Mouse (Mus musculus) B cell, adult 2 months (primary cell): ENCODE data around the gene Vmn1r196.
"Not testable (repeated sequence)": the region's sequence is repeated elsewhere in the genome, so short reads cannot be mapped to it uniquely, and the experiment has no call there.

Experiments
- DNase-seq, 2 experiments: peaks; one replicate each; pipeline ENCODE4 v3.0.0; 2022

The Vmn1r196 gene

DNA sequence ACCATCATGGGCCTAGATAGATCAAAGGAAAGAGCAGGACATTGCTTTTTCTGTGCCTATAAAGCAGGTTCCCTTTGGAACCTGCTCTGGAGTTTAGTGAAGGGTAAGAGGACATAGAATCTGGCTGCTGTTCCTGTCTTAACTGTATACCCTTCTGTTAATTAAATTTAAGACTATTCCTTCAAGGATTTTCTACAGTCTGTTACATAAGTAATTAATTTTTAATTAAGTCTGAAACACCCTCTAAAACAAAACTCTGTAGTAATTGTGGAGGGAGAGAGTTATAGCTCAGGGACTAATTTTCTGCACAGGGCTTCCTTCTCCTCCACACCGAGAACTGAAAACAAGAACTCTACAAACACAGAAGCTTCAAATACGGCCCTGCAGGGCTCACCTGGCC is at the start of gene Vmn1r196:
TSS of gene Vmn1r196 (plus strand) at position 301 of the 400 bp plus-strand sequence.
- no peak for DNase-seq

DNA sequence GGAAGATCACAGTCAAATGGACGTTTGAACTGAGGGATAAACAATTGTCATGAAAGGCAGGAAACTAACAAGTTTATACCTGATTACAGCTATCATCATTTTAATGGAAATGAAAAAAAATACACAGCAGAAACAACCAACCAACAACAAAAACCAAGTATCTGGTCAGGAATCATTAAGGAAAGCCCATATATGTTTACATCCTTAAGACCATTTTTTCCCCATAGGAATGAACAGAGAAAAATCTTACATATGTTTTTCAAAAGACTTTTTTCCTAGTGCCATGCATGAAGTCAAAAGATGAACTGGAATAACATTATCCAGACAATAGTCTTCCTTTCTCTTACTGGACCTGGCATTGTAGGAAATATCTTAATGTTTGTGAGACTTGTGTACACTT is 45.8 kb upstream of the Vmn1r196 start, which contains the start of gene Vmn1r194:
TSS of gene Vmn1r194 (plus strand) at position 301 of the 400 bp plus-strand sequence.
- no peak for DNase-seq

DNA sequence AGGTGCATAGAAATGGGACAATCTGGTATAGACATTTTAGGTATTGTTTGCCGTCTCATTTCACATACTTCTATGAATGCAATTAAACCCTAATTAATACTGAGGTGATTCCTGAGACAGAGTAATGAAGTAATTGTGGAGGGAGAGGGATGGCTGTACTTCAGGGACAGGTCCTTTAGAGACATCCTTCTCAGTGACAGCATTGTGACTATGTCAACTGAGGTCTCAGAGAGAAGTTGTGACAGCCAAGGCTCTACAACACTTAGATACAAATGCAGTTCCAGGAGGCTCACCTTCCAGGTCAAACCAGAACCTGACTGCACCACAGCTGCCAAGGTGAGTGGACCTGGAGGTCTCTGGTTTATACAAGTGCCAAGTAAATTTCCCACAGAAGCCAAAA is 19.5 kb upstream of the Vmn1r196 start, which contains the start of gene Vmn1r195:
TSS of gene Vmn1r195 (plus strand) at position 301 of the 400 bp plus-strand sequence.
- DNase-seq: not testable (repeated sequence)

DNA sequence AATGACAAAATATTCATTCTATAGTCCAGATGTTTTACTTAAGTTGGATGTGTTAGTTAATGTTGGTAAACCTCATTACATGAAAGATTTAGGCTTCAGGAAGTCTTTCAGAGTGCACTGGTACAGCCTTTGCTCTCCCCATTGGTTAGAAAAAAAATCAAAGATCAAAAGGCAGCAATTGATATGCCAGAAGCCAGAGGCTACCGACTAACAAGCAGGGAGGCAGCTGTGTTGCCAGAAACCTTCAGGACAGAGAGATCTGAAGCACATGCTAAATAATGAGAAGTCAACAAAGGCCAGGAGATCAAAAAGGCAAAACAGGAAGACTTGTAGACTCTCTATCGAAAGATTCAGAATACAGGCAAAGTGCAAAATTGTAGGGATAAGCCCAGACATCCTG is 18.0 kb upstream of the Vmn1r196 start:
- no peak for DNase-seq

DNA sequence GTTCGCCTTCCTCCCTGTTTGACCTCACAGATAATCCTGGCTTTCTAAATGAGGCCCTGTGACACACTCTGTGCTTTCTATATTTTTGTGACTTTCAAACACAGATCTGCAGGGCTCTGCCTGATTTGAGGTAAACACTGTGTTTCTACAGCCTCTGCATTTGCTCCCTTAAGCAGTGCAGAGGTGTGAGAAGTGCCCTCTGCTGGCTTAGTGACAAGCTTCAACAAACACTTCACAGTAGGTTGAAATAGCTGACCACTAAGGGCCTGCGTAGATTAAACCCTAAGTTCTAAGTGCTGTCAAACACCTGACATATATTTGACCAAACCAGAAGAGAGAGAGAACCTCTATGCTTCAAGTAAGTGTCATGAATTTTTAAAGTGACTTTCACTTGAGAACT is 5.1 kb upstream of the Vmn1r196 start:
- DNase-seq: no peak

DNA sequence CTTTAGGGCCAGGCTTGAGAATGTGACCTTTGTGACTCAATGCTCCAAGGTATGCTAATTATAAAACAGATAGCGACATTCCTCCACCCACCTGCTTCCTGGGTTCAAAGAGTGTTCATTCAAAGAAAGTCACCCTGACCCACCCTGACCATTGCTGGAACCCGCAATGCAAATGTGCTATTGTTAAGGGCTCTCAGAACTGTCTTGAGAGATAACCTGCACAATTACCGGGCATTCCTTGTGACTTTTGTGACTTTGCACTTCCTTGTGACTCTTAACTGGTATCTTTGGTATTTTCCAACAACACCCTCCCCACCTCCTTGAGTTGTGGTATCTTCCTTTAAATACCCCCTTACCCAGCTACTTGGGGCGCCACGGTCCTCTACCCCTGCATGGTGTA is 18.4 kb downstream of the Vmn1r196 start:
- not testable (repeated sequence) for DNase-seq

DNA sequence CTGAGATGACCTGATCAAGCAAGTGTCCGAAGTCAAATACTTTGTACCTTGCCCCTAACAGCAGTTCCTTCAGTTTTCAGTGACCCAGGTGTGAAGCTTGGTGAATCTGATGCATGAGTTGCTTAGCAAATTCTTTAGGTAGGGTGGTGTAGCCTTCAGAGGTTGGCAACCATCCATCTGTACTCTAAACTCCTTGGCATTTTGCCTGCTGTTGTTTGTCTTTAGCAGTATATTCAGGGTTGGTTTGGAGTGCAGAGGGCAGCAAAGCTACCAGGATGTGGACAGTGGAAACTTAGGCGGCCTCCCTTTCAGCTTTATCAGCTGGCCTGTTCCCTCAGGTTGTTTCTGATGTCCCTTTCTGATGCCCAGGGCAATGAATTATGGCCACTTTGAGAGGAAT is 25.6 kb downstream of the Vmn1r196 start:
- no peak for DNase-seq

DNA sequence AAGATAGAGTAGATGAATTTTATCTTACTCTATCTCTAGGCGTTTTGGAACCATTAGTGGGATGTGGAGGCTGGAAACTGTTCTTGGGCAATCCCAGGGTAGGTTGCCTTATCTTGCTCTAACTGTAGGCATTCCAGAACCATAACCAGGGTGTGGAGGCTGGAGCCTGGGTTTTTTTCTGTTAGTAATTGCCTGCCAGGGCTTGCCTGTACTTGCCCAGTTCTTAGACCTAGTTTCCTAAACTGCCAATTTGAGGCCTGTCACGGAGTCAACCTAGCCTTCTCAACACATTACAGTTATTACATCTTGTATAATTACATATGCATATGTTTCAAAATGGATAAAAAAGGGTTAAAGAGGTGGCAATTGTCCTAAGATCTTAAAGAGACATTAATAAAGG is 27.6 kb downstream of the Vmn1r196 start:
- DNase-seq: no peak

DNA sequence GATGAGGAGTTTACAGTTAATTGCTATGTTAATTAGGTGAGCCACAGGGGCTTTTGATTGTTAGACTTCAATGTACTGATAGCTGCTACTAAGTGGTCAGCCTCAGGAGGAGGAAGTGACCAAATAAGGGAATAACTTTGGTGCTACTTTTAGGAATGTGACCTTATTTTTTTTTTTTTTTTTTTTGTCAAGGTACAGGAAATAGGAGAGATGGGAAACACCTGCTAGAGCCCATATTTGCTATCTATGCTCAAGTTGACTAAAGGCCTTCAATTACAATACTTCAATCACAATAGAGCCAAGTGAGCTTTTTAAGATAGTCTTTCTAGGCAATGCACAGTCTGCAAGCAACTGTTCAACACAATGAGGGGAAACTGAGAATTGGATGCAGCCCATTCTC is 30.4 kb downstream of the Vmn1r196 start:
- no peak for DNase-seq

DNA sequence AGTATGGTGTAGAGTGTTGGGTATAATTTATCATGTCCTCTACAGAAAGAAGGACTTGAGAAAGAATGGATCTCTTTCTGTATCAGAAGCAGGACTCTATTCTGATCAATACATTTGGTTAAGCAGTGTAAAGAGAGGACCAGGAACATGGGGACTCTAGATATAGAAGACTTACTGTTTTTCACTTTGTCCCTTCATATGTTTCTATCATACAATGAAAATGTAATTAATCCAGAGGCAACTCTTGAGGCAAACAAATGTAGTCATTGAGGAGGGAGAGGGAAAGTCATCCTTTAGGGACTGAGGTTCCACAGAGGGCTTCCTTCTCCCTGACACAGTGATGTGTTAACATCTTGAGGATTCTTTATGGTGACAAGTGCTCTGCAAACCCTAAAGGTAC is 34.6 kb downstream of the Vmn1r196 start, which contains the start of gene Vmn1r197:
TSS of gene Vmn1r197 (plus strand) at position 301 of the 400 bp plus-strand sequence.
- no peak for DNase-seq

DNA sequence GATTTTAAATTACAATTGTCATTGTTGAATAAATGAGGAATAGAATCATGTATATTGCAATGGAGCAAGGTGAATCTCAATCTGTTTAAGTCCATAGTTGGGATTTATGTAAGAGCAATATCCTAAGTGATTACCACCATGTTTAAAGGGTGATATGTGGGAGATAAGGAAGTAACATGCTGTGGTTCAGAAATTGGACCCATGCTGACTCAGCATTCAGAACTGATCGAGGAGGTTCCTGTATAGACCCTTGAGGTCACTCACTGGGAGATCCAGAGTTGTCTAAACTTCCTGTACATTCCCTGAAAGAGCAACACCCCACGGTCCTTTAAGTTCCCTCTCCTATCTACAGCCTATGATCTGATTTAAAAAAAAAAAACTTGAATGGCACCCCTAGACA is 43.5 kb downstream of the Vmn1r196 start:
- DNase-seq: no peak

DNA sequence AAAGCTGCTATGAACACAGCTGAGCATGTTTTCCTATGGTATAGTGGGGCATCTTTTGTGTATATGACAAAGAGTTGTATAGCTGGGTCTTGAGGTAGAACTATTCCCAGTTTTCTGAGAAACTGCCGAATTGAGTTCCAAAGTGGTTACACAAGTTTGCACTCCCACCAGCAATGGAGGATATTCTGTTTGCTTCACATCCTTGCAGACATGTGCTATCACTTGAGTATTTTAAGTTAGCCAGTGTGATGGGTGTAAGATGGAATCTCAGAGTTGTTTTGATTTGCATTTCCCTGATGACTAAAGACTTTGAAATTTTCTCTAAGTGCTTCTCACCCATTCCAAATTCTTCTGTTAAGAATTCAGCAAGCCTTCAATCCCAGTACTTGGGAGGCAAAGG is 45.8 kb downstream of the Vmn1r196 start:
- DNase-seq: no peak
